Mouse (Mus musculus): Measurements from ENCODE around the gene Ushbp1. TPM values are rescaled to one million over a fixed set of nuclear protein-coding genes. Genes with fewer than 3 reads are reported as not detected.

Ushbp1 gene
- total and polyA plus RNA-seq, 2 experiments from 2014 or later = 4.8 to 5.3 TPM

- Histone ChIP-seq H3K9ac (replicated peaks; ENCODE audit: low read length) (no peak overlapping the region), H3K4me1 (ENCODE audit: insufficient read depth, low read length) (peaks cover 9% of the 10 kb centered on the region; the same call in 1 of the 2 replicates), H3K4me2 (ENCODE audit: low read depth, low read length) (no peak overlapping the region), H3K27me3 (ENCODE audit: insufficient read depth, low read length) (no peaks in the 10 kb centered on the region), H3K4me3 (ENCODE audit: low read length) (no peak overlapping the region), H3K9me3 (ENCODE audit: low read length) (no peaks in the 10 kb centered on the region), H3K36me3 (ENCODE audit: insufficient read depth, low read length) (0 out of 2 replicates have a peak, but pooled peaks cover 4% of the 10 kb centered on the region), H3K27ac (no peak overlapping the region)
- ATAC-seq (no peak), DNase-seq (ENCODE audit: low spot score) (no peak)
- 86% methylated on average over 6 of the region's 6 CpGs for WGBS
- TF ChIP-seq CTCF (IDR thresholded peaks at IDR 0.05; ENCODE audit: low read depth) = no peak
These were observed 7.7 kb upstream of the Ushbp1 start for GRCm38 (mm10) chr8:71403107-71403885.

DNA sequence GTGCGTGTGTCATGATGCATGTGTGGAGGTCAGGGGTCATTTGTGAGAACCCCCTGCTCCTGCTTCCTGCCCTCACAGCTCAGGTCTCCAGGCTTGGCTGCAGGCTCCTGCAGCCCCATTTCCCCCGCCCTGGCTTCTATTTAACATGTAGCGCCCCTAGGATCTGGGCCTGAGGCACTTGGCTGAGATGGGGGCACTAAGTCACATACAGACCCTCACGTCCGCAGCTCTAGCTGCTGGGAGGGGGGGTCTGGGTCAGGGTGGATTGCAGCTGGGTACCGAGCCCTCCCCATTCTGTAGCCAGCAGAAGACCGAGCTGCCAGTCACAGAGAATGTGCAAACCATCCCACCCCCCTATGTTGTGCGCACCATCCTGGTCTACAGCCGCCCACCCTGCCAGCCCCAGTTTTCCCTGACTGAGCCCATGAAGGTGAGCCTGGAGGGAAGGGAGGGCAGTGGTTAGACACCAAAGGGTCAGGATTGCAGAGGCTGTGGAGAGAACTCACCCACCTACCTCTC lies 6.9 kb upstream of the Ushbp1 start:
- H3K27me3 ChIP-seq (ENCODE audit: insufficient read depth, low read length) = no peaks in the 10 kb centered on the region
- no peak overlapping the region for H3K9ac ChIP-seq (replicated peaks; ENCODE audit: low read length)
- no peak overlapping the region for H3K4me2 ChIP-seq (ENCODE audit: low read depth, low read length)
- no peak overlapping the region for H3K27ac ChIP-seq
- no peak for TF ChIP-seq CTCF (IDR thresholded peaks at IDR 0.05; ENCODE audit: low read depth)
- ATAC-seq = no peak
- H3K9me3 ChIP-seq (ENCODE audit: low read length) = no peaks in the 10 kb centered on the region
- H3K36me3 ChIP-seq (ENCODE audit: insufficient read depth, low read length) = 0 out of 2 replicates have a peak, but pooled peaks cover 4% of the 10 kb centered on the region
- no peak overlapping the region for H3K4me3 ChIP-seq (ENCODE audit: low read length)
- whole genome bisulfite sequencing = 82% methylated on average over 9 of the region's 9 CpGs
- H3K4me1 ChIP-seq (ENCODE audit: insufficient read depth, low read length) = peaks cover 11% of the 10 kb centered on the region
- DNase-seq (ENCODE audit: low spot score) = no peak

- H3K36me3 ChIP-seq (ENCODE audit: insufficient read depth, low read length) = 0 out of 2 replicates have a peak, but pooled peaks cover 4% of the 10 kb centered on the region
- H3K9ac ChIP-seq (replicated peaks; ENCODE audit: low read length) = no peak overlapping the region
- H3K4me1 ChIP-seq (ENCODE audit: insufficient read depth, low read length) = peaks cover 13% of the 10 kb centered on the region
- DNase-seq (ENCODE audit: low spot score) (no peak), ATAC-seq (no peak)
- no peaks in the 10 kb centered on the region for H3K27me3 ChIP-seq (ENCODE audit: insufficient read depth, low read length)
- no peak overlapping the region for H3K27ac ChIP-seq
- no peak overlapping the region for H3K4me2 ChIP-seq (ENCODE audit: low read depth, low read length)
- no peaks in the 10 kb centered on the region for H3K9me3 ChIP-seq (ENCODE audit: low read length)
- no peak overlapping the region for H3K4me3 ChIP-seq (ENCODE audit: low read length)
- TF ChIP-seq CTCF (IDR thresholded peaks at IDR 0.05; ENCODE audit: low read depth) = no peak
These were observed 5.9 kb upstream of the Ushbp1 start for GRCm38 (mm10) chr8:71401454-71401853.

DNA sequence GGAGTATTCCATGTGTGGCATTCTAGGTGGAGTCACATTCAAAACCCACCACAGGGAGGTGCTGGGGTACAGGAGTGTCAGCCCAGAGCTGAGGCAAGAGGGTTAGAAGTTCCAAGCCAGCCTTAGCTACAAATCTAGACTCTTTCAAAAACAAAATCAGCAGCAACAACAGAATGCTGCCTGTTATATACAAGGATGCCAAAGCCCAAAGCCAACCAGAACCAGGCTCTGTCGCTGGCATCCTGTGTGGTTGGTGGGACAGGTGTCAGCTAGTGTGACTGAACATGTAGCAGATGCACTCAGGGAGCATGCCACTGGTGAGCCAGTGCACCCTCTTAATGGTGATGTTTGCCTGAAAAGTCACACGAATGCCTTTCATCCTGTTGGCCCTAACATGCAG lies 5.2 kb upstream of the Ushbp1 start:
- no peak for TF ChIP-seq CTCF (IDR thresholded peaks at IDR 0.05; ENCODE audit: low read depth)
- Histone ChIP-seq H3K4me2 (ENCODE audit: low read depth, low read length) (no peak overlapping the region), H3K4me3 (ENCODE audit: low read length) (no peak overlapping the region), H3K36me3 (ENCODE audit: insufficient read depth, low read length) (0 out of 2 replicates have a peak, but pooled peaks cover 4% of the 10 kb centered on the region), H3K4me1 (ENCODE audit: insufficient read depth, low read length) (peaks cover 10% of the 10 kb centered on the region), H3K27me3 (ENCODE audit: insufficient read depth, low read length) (no peaks in the 10 kb centered on the region), H3K27ac (no peak overlapping the region), H3K9me3 (ENCODE audit: low read length) (no peaks in the 10 kb centered on the region), H3K9ac (replicated peaks; ENCODE audit: low read length) (no peak overlapping the region)
- DNase-seq (ENCODE audit: low spot score) (no peak), ATAC-seq (no peak)
- WGBS = 90% methylated on average over 2 of the region's 2 CpGs

- peak overlapping the region; percentile 67; the same call in 1 of the 2 replicates for H3K9ac ChIP-seq (replicated peaks; ENCODE audit: low read length)
- H3K4me1 ChIP-seq (ENCODE audit: insufficient read depth, low read length) = peaks cover 10% of the 10 kb centered on the region
- no peaks in the 10 kb centered on the region for H3K27me3 ChIP-seq (ENCODE audit: insufficient read depth, low read length)
- H3K4me2 ChIP-seq (ENCODE audit: low read depth, low read length) = peak overlapping the region; percentile 92
- H3K27ac ChIP-seq = no peak overlapping the region
- no peaks in the 10 kb centered on the region for H3K9me3 ChIP-seq (ENCODE audit: low read length)
- 0 out of 2 replicates have a peak, but pooled peaks cover 4% of the 10 kb centered on the region for H3K36me3 ChIP-seq (ENCODE audit: insufficient read depth, low read length)
- no peak for TF ChIP-seq CTCF (IDR thresholded peaks at IDR 0.05; ENCODE audit: low read depth)
- no peak for DNase-seq (ENCODE audit: low spot score)
- H3K4me3 ChIP-seq (ENCODE audit: low read length) = peak overlapping the region; percentile 67
- ATAC-seq = no peak
- WGBS = 87% methylated on average over 12 of the region's 12 CpGs
These were observed 2.1 kb upstream of the Ushbp1 start for GRCm38 (mm10) chr8:71397701-71398100.

DNA sequence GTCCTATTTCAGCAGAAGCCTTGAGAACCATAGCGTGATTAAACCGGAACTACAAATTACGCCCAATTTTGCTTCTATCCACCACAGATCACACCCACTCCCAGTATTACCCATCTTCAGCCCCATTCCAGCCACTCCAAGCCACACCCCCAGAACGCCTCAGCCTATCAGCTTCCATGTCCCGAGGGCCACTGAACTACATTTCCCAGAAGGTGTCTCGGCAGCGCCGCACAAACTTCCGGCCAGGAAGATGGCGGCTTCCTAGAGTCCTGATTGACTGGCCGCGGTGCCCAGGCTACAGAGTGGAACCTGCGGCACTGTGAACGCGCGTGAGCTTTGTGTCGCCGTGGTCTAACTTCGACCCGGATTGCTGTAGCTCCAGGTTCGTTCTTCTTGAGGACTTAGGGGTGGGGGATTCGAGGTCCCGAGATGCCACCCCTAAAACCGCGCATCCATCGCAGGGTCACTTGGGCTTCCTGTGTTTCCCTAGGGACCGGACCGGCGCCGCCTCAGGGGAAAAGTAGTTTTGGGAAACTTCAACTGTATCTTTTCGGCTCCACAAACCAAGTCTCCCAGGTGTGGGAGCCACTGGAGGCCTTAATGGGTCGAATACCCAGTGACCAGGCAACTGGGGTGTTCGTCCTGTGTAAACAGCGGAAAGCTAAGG lies 1.2 kb upstream of the Ushbp1 start, which contains the start of gene Babam1:
Gene Babam1 (plus strand): TSS at position 223 of the 667 bp plus-strand sequence.
- peak; percentile 98 for DNase-seq (ENCODE audit: low spot score)
- peak; percentile 98 for ATAC-seq
- Histone ChIP-seq H3K4me2 (ENCODE audit: low read depth, low read length) (peak within 1 kb of the TSS; percentile 92), H3K4me3 (ENCODE audit: low read length) (peak within 1 kb of the TSS; percentile 67), H3K27me3 (ENCODE audit: insufficient read depth, low read length) (no peaks in the 10 kb centered on the region), H3K9me3 (ENCODE audit: low read length) (no peaks in the 10 kb centered on the region), H3K27ac (peak within 1 kb of the TSS; percentile 48), H3K4me1 (ENCODE audit: insufficient read depth, low read length) (peaks cover 10% of the 10 kb centered on the region), H3K36me3 (ENCODE audit: insufficient read depth, low read length) (0 out of 2 replicates have a peak, but pooled peaks cover 4% of the 10 kb centered on the region), H3K9ac (replicated peaks; ENCODE audit: low read length) (peak within 1 kb of the TSS; percentile 67)
- under 1% methylated on average over 34 of the region's 34 CpGs for WGBS
- TF ChIP-seq CTCF (IDR thresholded peaks at IDR 0.05; ENCODE audit: low read depth) = peak; percentile 13; the same call in 1 of the 2 replicates

Data from hindbrain, postnatal 0 days (tissue).